ENCODE assay signal across 7 mouse cellular contexts in genomic region chr11:113648152-113648551, GRCm38 (mm10). TPM values are rescaled to one million over a fixed set of nuclear protein-coding genes. Genes with fewer than 3 reads are reported as not detected.
DNase-seq lines count a peak whose midpoint lies in the region; ATAC-seq and TF ChIP-seq lines count a peak whose summit lies in the region.

No protein-coding gene starts in this region.

- ATAC-seq in Patski = peak; percentile 55
- ATAC-seq in hindbrain, embryonic 13.5 days (ENCODE audit: low FRiP score) = no peak
- peak; percentile 76 for ATAC-seq in megakaryocyte progenitor cell, adult 5-6 weeks (replicated peaks; ENCODE audit: poor library complexity)

- POLR2A ChIA-PET in Patski (lab: Charles Lee) = no interaction called here

- H3K4me2 ChIP-seq in hindbrain, embryonic 13.5 days = peak overlapping the region; percentile 25

- H3K9me3 ChIP-seq in hindbrain, embryonic 13.5 days = no peaks in the 10 kb centered on the region

- H3K4me1 ChIP-seq in hindbrain, embryonic 13.5 days (replicated peaks) = peaks cover 34% of the 10 kb centered on the region
- H3K4me1 ChIP-seq in small intestine, adult 2 months (ENCODE audit: control insufficient read depth, insufficient read depth, insufficient read length, low read length) = peaks cover 7% of the 10 kb centered on the region

- no peak for TF ChIP-seq POLR2A in small intestine, adult 2 months (IDR thresholded peaks at IDR 0.05; ENCODE audit: low read depth, low read length)

- H3K27me3 ChIP-seq in Patski = no peaks in the 10 kb centered on the region
- 0 out of 2 replicates have a peak, but pooled peaks cover 7% of the 10 kb centered on the region for H3K27me3 ChIP-seq in hindbrain, embryonic 13.5 days
- no peaks in the 10 kb centered on the region for H3K27me3 ChIP-seq in small intestine, adult 2 months (ENCODE audit: control insufficient read depth, insufficient read depth, low read length)

- no peak overlapping the region for H3K4me3 ChIP-seq in hindbrain, embryonic 13.5 days
- no peak overlapping the region for H3K4me3 ChIP-seq in small intestine, adult 2 months (ENCODE audit: low read depth, low read length)

- in situ Hi-C loops in Patski (cut with MboI; ENCODE audit: low pct_unique_long_range_greater_than_20kb) = loop anchor here (25.0 kb wide), 2 partner anchors 836 to 1486 kb away; no protein-coding TSS in a partner anchor

- TF ChIP-seq CTCF in Patski (IDR thresholded peaks at IDR 0.05) = peak; percentile 93
- peak; percentile 99 for TF ChIP-seq CTCF in small intestine, adult 2 months (IDR thresholded peaks at IDR 0.05; ENCODE audit: extremely low read depth, insufficient read length, insufficient replicate concordance, low read depth, low read length)

- no peak overlapping the region for H3K27ac ChIP-seq in hindbrain, embryonic 13.5 days
- H3K27ac ChIP-seq in small intestine, adult 2 months (ENCODE audit: insufficient read depth, low read depth, low read length) = no peak overlapping the region

- H3K9ac ChIP-seq in hindbrain, embryonic 13.5 days = 0 out of 2 replicates have a peak overlapping the region, but pooled peaks have one; percentile 43

- peaks cover 16% of the 10 kb centered on the region for H3K36me3 ChIP-seq in hindbrain, embryonic 13.5 days
- H3K36me3 ChIP-seq in small intestine, adult 2 months (ENCODE audit: control insufficient read depth, insufficient read depth, low read length) = peaks cover 16% of the 10 kb centered on the region

- no peak for DNase-seq in Patski (ENCODE audit: low read depth, low spot score)
- DNase-seq in cerebellum, adult 18-20 months = peak; percentile 83 to 89
- DNase-seq in forelimb bud, embryonic 11.5 days (ENCODE audit: low read depth, low spot score) = peak; percentile 85
- DNase-seq in left cerebral cortex, adult 8-10 months (ENCODE audit: low spot score in 2 of 2) = peak; percentile 62 to 85

- CTCF ChIA-PET in Patski (lab: Charles Lee) = interaction anchor here (1.8 kb wide), 1 partner anchor 163 kb away, joined by 10 read pairs; no protein-coding TSS in a partner anchor

- WGBS in hindbrain, embryonic 13.5 days = 2% methylated on average over 15 of the region's 15 CpGs
- WGBS in small intestine, adult 2 months = 5% methylated on average over 15 of the region's 15 CpGs

RNA-seq across cellular contexts. Expression of gene Cog1, which starts 0.8 kb away (rescaled TPM):
- polyA plus RNA-seq in Patski (2021) = 37.7 TPM
- 33.4 and 35.6 TPM in 2 replicates for polyA plus RNA-seq in hindbrain, embryonic 13.5 days (2015; fragmentation: Nextera tagmentation; extraction: Ambion mirVana)
- 10 to 100 TPM; 42.7 to 51.9 (median 47.0) TPM for total RNA-seq in left cerebral cortex, adult 8-10 months (2022)
- total RNA-seq in megakaryocyte progenitor cell, adult 5-6 weeks (2015) = 26.0 and 29.0 TPM in 2 replicates
- total RNA-seq in megakaryocyte progenitor cell, adult 5-6 weeks (2017) = 13.7 and 13.9 TPM in 2 replicates
- polyA plus RNA-seq in small intestine, adult 2 months (2012; rRNA removed) = 30.2 and 50.2 TPM in 2 replicates

RNA-seq across cellular contexts. Expression of gene Slc39a11, which starts 1.7 kb away (rescaled TPM):
- 22.4 TPM for polyA plus RNA-seq in Patski (2021)
- polyA plus RNA-seq in hindbrain, embryonic 13.5 days (2015; fragmentation: Nextera tagmentation; extraction: Ambion mirVana) = 32.2 and 34.2 TPM in 2 replicates
- total RNA-seq in left cerebral cortex, adult 8-10 months (2022) = 10 to 100 TPM; 14.6 to 16.7 (median 16.2) TPM
- 25.6 and 30.9 TPM in 2 replicates for total RNA-seq in megakaryocyte progenitor cell, adult 5-6 weeks (2015)
- 30.9 and 32.6 TPM in 2 replicates for total RNA-seq in megakaryocyte progenitor cell, adult 5-6 weeks (2017)
- polyA plus RNA-seq in small intestine, adult 2 months (2012; rRNA removed) = 30.5 and 32.4 TPM in 2 replicates

RNA-seq across cellular contexts. Expression of gene Sstr2, which starts 29.0 kb away (rescaled TPM):
- 2.1 TPM for polyA plus RNA-seq in Patski (2021)
- polyA plus RNA-seq in hindbrain, embryonic 13.5 days (2015; fragmentation: Nextera tagmentation; extraction: Ambion mirVana) = 32.8 and 34.9 TPM in 2 replicates
- total RNA-seq in left cerebral cortex, adult 8-10 months (2022) = 10 to 100 TPM; 26.8 to 31.0 (median 29.2) TPM
- total RNA-seq in megakaryocyte progenitor cell, adult 5-6 weeks (2015) = 0.35 and 0.46 TPM in 2 replicates
- 1.6 TPM in 1 of 2 replicates, not detected in the other for total RNA-seq in megakaryocyte progenitor cell, adult 5-6 weeks (2017)
- polyA plus RNA-seq in small intestine, adult 2 months (2012; rRNA removed) = 0.23 and 2.2 TPM in 2 replicates

RNA-seq across cellular contexts. Expression of gene Fam104a, which starts 35.8 kb away (rescaled TPM):
- polyA plus RNA-seq in Patski (2021) = 46.0 TPM
- polyA plus RNA-seq in hindbrain, embryonic 13.5 days (2015; fragmentation: Nextera tagmentation; extraction: Ambion mirVana) = 45.0 and 46.9 TPM in 2 replicates
- 10 to 100 TPM; 27.9 to 31.5 (median 29.3) TPM for total RNA-seq in left cerebral cortex, adult 8-10 months (2022)
- 12.3 and 13.7 TPM in 2 replicates for total RNA-seq in megakaryocyte progenitor cell, adult 5-6 weeks (2015)
- 16.0 and 20.0 TPM in 2 replicates for total RNA-seq in megakaryocyte progenitor cell, adult 5-6 weeks (2017)
- polyA plus RNA-seq in small intestine, adult 2 months (2012; rRNA removed) = 19.1 and 33.4 TPM in 2 replicates

RNA-seq across cellular contexts. Expression of gene D11Wsu47e, which starts 36.1 kb away (rescaled TPM):
- 18.3 TPM for polyA plus RNA-seq in Patski (2021)
- 21.9 and 22.4 TPM in 2 replicates for polyA plus RNA-seq in hindbrain, embryonic 13.5 days (2015; fragmentation: Nextera tagmentation; extraction: Ambion mirVana)
- 10 to 100 TPM; 11.4 to 15.4 (median 12.8) TPM for total RNA-seq in left cerebral cortex, adult 8-10 months (2022)
- total RNA-seq in megakaryocyte progenitor cell, adult 5-6 weeks (2015) = 8.8 and 10.9 TPM in 2 replicates
- total RNA-seq in megakaryocyte progenitor cell, adult 5-6 weeks (2017) = 16.9 and 17.3 TPM in 2 replicates
- polyA plus RNA-seq in small intestine, adult 2 months (2012; rRNA removed) = 2.6 and 3.1 TPM in 2 replicates

Comparison
In these comparisons a context has a peak if more than half of its experiments do, and no peak if none do; other contexts are left out.
1. RNA of gene Sstr2, which starts 29.0 kb away (polyA plus RNA-seq): 32.8 to 34.9 TPM in hindbrain, embryonic 13.5 days; 2.1 TPM in Patski (single experiment) and 0.23 to 2.2 TPM in small intestine, adult 2 months; every median in the first group is over 10 times any median in the second.